ENCODE assay signal across 10 mouse cellular contexts in genomic region chr6:38938421-38938820, GRCm38 (mm10).
DNase-seq lines count a peak whose midpoint lies in the region; ATAC-seq lines count a peak whose summit lies in the region.
"Had no signal": no experiment of that assay in that cellular context is flagged by ENCODE, and none has a peak within 500 bp of the region (broad histone marks: within the 10 kb centered on the region; RNA-seq: fewer than 3 reads in every experiment).

No protein-coding gene starts in this region.

- no peak overlapping the region for H3K9ac ChIP-seq in heart, embryonic 14.5 days (ENCODE audit: low read length)
- H3K9ac ChIP-seq in hindbrain, embryonic 13.5 days: no peak overlapping the region

- peak; percentile 35 for DNase-seq in layer of hippocampus, adult 11-12 months (ENCODE audit: low spot score)
- DNase-seq in layer of hippocampus, adult 9-10 months (ENCODE audit: low spot score): no peak
- peak; percentile 58 for DNase-seq in MEL-GATA-1-ER (ENCODE audit: extremely low read depth, low read depth)
- DNase-seq in cerebellum, adult 9-11 months: no peak
- DNase-seq in gastrocnemius, postnatal 4 days (ENCODE audit: low spot score in 2 of 2): no peak
- DNase-seq: cerebellum, adult 9-10 months; thymus, adult 18-20 months had no signal

- no peak for ATAC-seq in heart, embryonic 14.5 days (ENCODE audit: insufficient number of reproducible peaks, insufficient read depth, low FRiP score, low read depth)
- no peak for ATAC-seq in hindbrain, embryonic 13.5 days (ENCODE audit: low FRiP score)

- H3K4me1 ChIP-seq in heart, embryonic 14.5 days (ENCODE audit: control insufficient read depth in 2 of 2, insufficient read depth in 2 of 2, low read length in 2 of 2): peaks cover 12 to 14% of the 10 kb centered on the region in 2 experiments; a peak in 3 of 4 replicates
- peaks cover 100% of the 10 kb centered on the region for H3K4me1 ChIP-seq in megakaryocyte, embryonic 14.5 days
- peaks cover 7% of the 10 kb centered on the region; the same call in 1 of the 2 replicates for H3K4me1 ChIP-seq in hindbrain, embryonic 13.5 days (replicated peaks)

- 0 out of 2 replicates have a peak, but pooled peaks cover 5% of the 10 kb centered on the region for H3K9me3 ChIP-seq in heart, embryonic 14.5 days (ENCODE audit: control insufficient read depth, low read length)
- peaks cover 6% of the 10 kb centered on the region; the same call in 1 of the 2 replicates for H3K9me3 ChIP-seq in megakaryocyte, embryonic 14.5 days
- no peaks in the 10 kb centered on the region for H3K9me3 ChIP-seq in hindbrain, embryonic 13.5 days

- H3K27ac ChIP-seq in heart, embryonic 14.5 days (replicated peaks in 1 of 2; ENCODE audit: control insufficient read depth in 1 of 2, insufficient read depth in 1 of 2, low read depth in 2 of 2, low read length in 2 of 2): peak overlapping the region; percentile 38 to 44; a peak in 2 of 4 replicates
- H3K27ac ChIP-seq in hindbrain, embryonic 13.5 days: no peak overlapping the region

- H3K4me3 ChIP-seq in heart, embryonic 14.5 days (ENCODE audit: control insufficient read depth in 1 of 2, insufficient read depth in 1 of 2, low read depth in 1 of 2, low read length in 2 of 2): no peak overlapping the region
- H3K4me3 ChIP-seq in megakaryocyte, embryonic 14.5 days (replicated peaks): peak overlapping the region; percentile 72
- H3K4me3 ChIP-seq in hindbrain, embryonic 13.5 days: no peak overlapping the region

- H3K4me2 ChIP-seq in heart, embryonic 14.5 days (ENCODE audit: low read length): no peak overlapping the region
- no peak overlapping the region for H3K4me2 ChIP-seq in hindbrain, embryonic 13.5 days

- H3K36me3 ChIP-seq in heart, embryonic 14.5 days (ENCODE audit: control insufficient read depth, insufficient read depth, low read length): no peaks in the 10 kb centered on the region
- H3K36me3 ChIP-seq in megakaryocyte, embryonic 14.5 days (replicated peaks; ENCODE audit: low read length): peaks cover 100% of the 10 kb centered on the region
- H3K36me3 ChIP-seq in hindbrain, embryonic 13.5 days: no peaks in the 10 kb centered on the region

- WGBS in heart, embryonic 14.5 days: 24% methylated on average over 6 of the region's 6 CpGs
- 74% methylated on average over 6 of the region's 6 CpGs for WGBS in hindbrain, embryonic 13.5 days

- H3K27me3 ChIP-seq in heart, embryonic 14.5 days (ENCODE audit: control insufficient read depth, insufficient read depth, low read length): no peaks in the 10 kb centered on the region
- no peaks in the 10 kb centered on the region for H3K27me3 ChIP-seq in megakaryocyte, embryonic 14.5 days (replicated peaks)
- no peaks in the 10 kb centered on the region for H3K27me3 ChIP-seq in hindbrain, embryonic 13.5 days

Comparison
In these comparisons a context has a peak if more than half of its experiments do, and no peak if none do; other contexts are left out.
1. DNase-seq: peak in layer of hippocampus, adult 11-12 months (single experiment) and MEL-GATA-1-ER (single experiment); none in layer of hippocampus, adult 9-10 months (single experiment), cerebellum, adult 9-11 months (single experiment) and gastrocnemius, postnatal 4 days (0 of 2).